Mouse (Mus musculus) testis, adult 2 months (tissue): ENCODE data around the gene Dennd6b. TPM values are rescaled to one million over a fixed set of nuclear protein-coding genes. Genes with fewer than 3 reads are reported as not detected.

ENCODE experiments used
- H3K27ac ChIP-seq: fragments of 200-500 bp; 2 replicates; pipeline ENCODE4 v1.5.1; 2012; ENCODE audit warnings: low read depth, low read length; ENCODE audit not compliant: control insufficient read depth, insufficient read depth
- H3K27me3 ChIP-seq: fragments of 200-500 bp; 2 replicates; pipeline ENCODE4 v1.6.1; 2012; ENCODE audit warnings: mild to moderate bottlenecking, low read length, moderate library complexity; ENCODE audit not compliant: control insufficient read depth, insufficient read depth
- H3K36me3 ChIP-seq: fragments of 200-500 bp; 2 replicates; pipeline ENCODE4 v1.6.1; 2012; ENCODE audit warnings: mild to moderate bottlenecking, low read length; ENCODE audit not compliant: control insufficient read depth, insufficient read depth
- H3K4me1 ChIP-seq: fragments of 200-500 bp; 2 replicates; pipeline ENCODE4 v1.6.1; 2012; ENCODE audit warnings: low read length; ENCODE audit not compliant: control insufficient read depth, insufficient read depth
- H3K4me3 ChIP-seq: fragments of 200-500 bp; 2 replicates; pipeline ENCODE4 v1.5.1; 2012; ENCODE audit warnings: low read depth, mild to moderate bottlenecking, low read length, moderate library complexity, mixed read lengths; ENCODE audit not compliant: control insufficient read depth
- CTCF ChIP-seq: fragments of 200-500 bp; IDR thresholded peaks from 2 replicates; pipeline ENCODE4 v1.5.1; 2012; ENCODE audit warnings: low read depth, mild to moderate bottlenecking, inconsistent platforms, low read length, moderate library complexity; ENCODE audit not compliant: control insufficient read depth, insufficient read depth, insufficient replicate concordance
- POLR2A ChIP-seq: fragments of 200-500 bp; IDR thresholded peaks from 2 replicates; pipeline ENCODE4 v1.6.1; 2012; ENCODE audit warnings: low read depth, mild to moderate bottlenecking, inconsistent platforms, low read length, moderate library complexity; ENCODE audit not compliant: control insufficient read depth
- polyA plus RNA-seq: library from polyadenylated mRNA; depleted of rRNA; stranded (reverse); fragments of >200 nt; gene quantifications from 2 replicates; pipeline ENCODE4 v1.2.3, GENCODE M21; 2012

Dennd6b gene
- polyA plus RNA-seq, 1 experiment = 55.5 TPM

- no peak for TF ChIP-seq CTCF
- no peak for TF ChIP-seq POLR2A
- Histone ChIP-seq H3K27me3 (no peaks in the 10 kb centered on the region; the same call in 1 of the 2 replicates), H3K4me1 (peaks cover 48% of the 10 kb centered on the region), H3K4me3 (peak overlapping the region; percentile 83), H3K36me3 (no peaks in the 10 kb centered on the region), H3K27ac (no peak overlapping the region; the same call in 1 of the 2 replicates)
These were observed 23.9 kb downstream of the Dennd6b start for GRCm38 (mm10) chr15:89172276-89172935.

- Histone ChIP-seq H3K36me3 (no peaks in the 10 kb centered on the region), H3K27ac (no peak overlapping the region), H3K4me1 (peaks cover 44% of the 10 kb centered on the region), H3K4me3 (peak overlapping the region; percentile 83), H3K27me3 (no peaks in the 10 kb centered on the region; the same call in 1 of the 2 replicates)
- no peak for TF ChIP-seq CTCF
- no peak for TF ChIP-seq POLR2A
These were observed 24.7 kb downstream of the Dennd6b start for GRCm38 (mm10) chr15:89171526-89172051.

DNA sequence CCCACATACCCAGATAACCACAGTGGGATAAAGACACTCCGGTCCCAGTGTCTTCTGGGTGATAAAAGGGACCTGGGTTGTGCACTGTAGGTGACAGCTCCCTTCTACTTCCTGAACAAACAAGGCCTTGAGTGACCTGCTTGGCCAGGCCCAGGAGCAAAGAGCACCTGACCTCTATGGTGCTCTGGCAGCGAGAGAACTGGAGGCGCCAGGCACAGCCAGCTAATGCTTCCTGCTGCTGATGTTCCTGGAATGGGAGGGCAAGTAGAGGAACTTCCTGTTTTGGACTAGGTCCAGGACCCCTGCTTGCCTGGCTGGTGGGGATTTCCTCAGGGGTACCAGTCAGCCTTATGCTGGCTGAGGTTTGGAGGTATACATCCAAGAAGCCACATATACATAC, 26.2 kb downstream of the Dennd6b start:
- Histone ChIP-seq H3K4me3 (no peak overlapping the region), H3K27me3 (no peaks in the 10 kb centered on the region; the same call in 1 of the 2 replicates), H3K4me1 (peaks cover 43% of the 10 kb centered on the region), H3K36me3 (no peaks in the 10 kb centered on the region), H3K27ac (no peak overlapping the region)
- TF ChIP-seq POLR2A (no peak), CTCF (no peak)

DNA sequence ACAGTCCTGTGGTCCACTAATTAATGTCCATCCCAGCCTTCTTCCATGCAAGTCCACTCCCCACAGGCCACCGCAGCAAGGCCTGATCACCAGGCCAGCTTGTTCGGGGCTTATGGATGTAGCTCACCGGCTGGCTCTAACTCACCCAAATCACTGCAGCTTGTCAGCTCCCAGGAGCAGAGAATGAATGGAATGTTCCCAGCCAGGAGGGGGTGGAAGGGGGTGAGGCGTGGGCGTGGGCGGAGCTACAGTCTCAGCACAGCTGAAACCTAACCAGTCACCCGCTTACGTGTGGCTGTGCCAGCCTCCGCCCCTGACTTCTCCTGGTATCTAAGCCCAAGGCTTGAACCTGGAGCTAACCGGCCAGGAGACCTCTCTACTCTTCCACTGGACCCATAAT, 26.9 kb downstream of the Dennd6b start:
- no peak overlapping the region for H3K4me3 ChIP-seq
- H3K36me3 ChIP-seq = no peaks in the 10 kb centered on the region
- H3K4me1 ChIP-seq = peaks cover 39% of the 10 kb centered on the region
- TF ChIP-seq POLR2A (no peak), CTCF (no peak)
- H3K27ac ChIP-seq = no peak overlapping the region
- H3K27me3 ChIP-seq = no peaks in the 10 kb centered on the region; the same call in 1 of the 2 replicates

GRCm38 (mm10) chr15:89168922-89169321, 27.4 kb downstream of the Dennd6b start:
- no peaks in the 10 kb centered on the region for H3K36me3 ChIP-seq
- H3K4me1 ChIP-seq = peaks cover 36% of the 10 kb centered on the region
- H3K4me3 ChIP-seq = no peak overlapping the region
- TF ChIP-seq POLR2A = no peak
- TF ChIP-seq CTCF = no peak
- no peaks in the 10 kb centered on the region; the same call in 1 of the 2 replicates for H3K27me3 ChIP-seq
- H3K27ac ChIP-seq = no peak overlapping the region

- peaks cover 10% of the 10 kb centered on the region for H3K4me1 ChIP-seq
- no peak for TF ChIP-seq POLR2A
- no peak for TF ChIP-seq CTCF
- no peaks in the 10 kb centered on the region for H3K36me3 ChIP-seq
- H3K27me3 ChIP-seq = no peaks in the 10 kb centered on the region
- H3K27ac ChIP-seq = no peak overlapping the region
- no peak overlapping the region for H3K4me3 ChIP-seq
These were observed 30.8 kb downstream of the Dennd6b start for GRCm38 (mm10) chr15:89165478-89165877.

DNA sequence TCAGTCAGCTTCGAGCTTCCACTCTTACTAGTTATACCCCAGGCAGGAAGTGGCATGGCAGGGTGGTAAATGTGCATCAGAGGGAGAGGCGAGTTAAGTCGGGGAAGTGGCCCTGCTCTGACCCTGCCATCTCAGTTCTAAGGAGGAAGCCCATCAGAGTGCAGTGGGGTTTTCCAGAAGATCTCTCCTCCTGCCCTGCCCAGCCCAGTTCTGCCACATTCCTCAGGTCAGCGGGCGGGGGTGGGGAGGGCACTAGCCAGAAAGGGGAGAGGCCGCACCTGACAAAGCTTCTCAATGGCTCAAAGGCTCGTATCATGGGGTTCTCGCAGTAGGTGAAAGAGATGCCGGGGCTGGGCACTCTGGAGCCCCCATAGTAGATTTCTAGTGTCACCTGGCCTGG, 34.9 kb downstream of the Dennd6b start:
- TF ChIP-seq POLR2A = no peak
- TF ChIP-seq CTCF = no peak
- no peaks in the 10 kb centered on the region; the same call in 1 of the 2 replicates for H3K4me1 ChIP-seq
- H3K27ac ChIP-seq = no peak overlapping the region
- no peaks in the 10 kb centered on the region for H3K27me3 ChIP-seq
- no peaks in the 10 kb centered on the region; the same call in 1 of the 2 replicates for H3K36me3 ChIP-seq
- H3K4me3 ChIP-seq = no peak overlapping the region
